Mouse (Mus musculus) MEL (cell line): ENCODE data around the gene Gm9837.

ENCODE experiments used
- CTCF ChIP-seq, 3 experiments: IDR thresholded peaks in 2 of 3; conservative IDR thresholded peaks in 1 of 3; 2 replicates each; pipeline ENCODE4 v1.5.1; 2011 to 2012; ENCODE audit warnings: low read length in 3 of 3, low read depth in 2 of 3, mild to moderate bottlenecking in 2 of 3, improper control_type of control experiment in 1 of 3, inconsistent platforms in 1 of 3, mixed read lengths in 1 of 3, moderate library complexity in 1 of 3; ENCODE audit not compliant: control insufficient read depth in 1 of 3, insufficient read depth in 1 of 3, poor library complexity in 1 of 3, severe bottlenecking in 1 of 3
- EP300 ChIP-seq, 2 experiments: IDR thresholded peaks; 2 replicates each; pipeline ENCODE4 v1.6.1; 2011; ENCODE audit warnings: improper control_type of control experiment in 2 of 2, low read length in 2 of 2, low read depth in 1 of 2, mild to moderate bottlenecking in 1 of 2
- ETS1 ChIP-seq: IDR thresholded peaks from 2 replicates; pipeline ENCODE4 v1.6.1; 2012; ENCODE audit warnings: low read depth, mild to moderate bottlenecking, inconsistent platforms, low read length, improper control_type of control experiment, moderate library complexity
- KAT2A ChIP-seq: conservative IDR thresholded peaks from 2 replicates; pipeline ENCODE4 v1.6.1; 2012; ENCODE audit warnings: low read depth, low read length, improper control_type of control experiment, inconsistent platforms
- MAX ChIP-seq: IDR thresholded peaks from 2 replicates; pipeline ENCODE4 v1.6.1; 2011; ENCODE audit warnings: low read length, improper control_type of control experiment
- POLR2A ChIP-seq, 2 experiments: IDR thresholded peaks; 2 replicates each; pipeline ENCODE4 v1.6.1; 2011 to 2012; ENCODE audit warnings: low read length in 2 of 2, mild to moderate bottlenecking in 2 of 2, control low read depth in 1 of 2, improper control_type of control experiment in 1 of 2, low read depth in 1 of 2, moderate library complexity in 1 of 2; ENCODE audit not compliant: control insufficient read depth in 1 of 2, insufficient read depth in 1 of 2, poor library complexity in 1 of 2
- POLR2AphosphoS5 ChIP-seq: IDR thresholded peaks from 2 replicates; pipeline ENCODE4 v1.6.1; 2012; ENCODE audit warnings: low read depth, borderline replicate concordance, mild to moderate bottlenecking, inconsistent platforms, low read length, moderate library complexity, mixed read lengths
- TAL1 ChIP-seq: IDR thresholded peaks from 2 replicates; pipeline ENCODE4 v1.6.1; 2012; ENCODE audit warnings: mild to moderate bottlenecking, inconsistent platforms, low read length, moderate library complexity, mixed read lengths
- UBTF ChIP-seq: IDR thresholded peaks from 2 replicates; pipeline ENCODE4 v1.6.1; 2012; ENCODE audit warnings: low read depth, mild to moderate bottlenecking, inconsistent platforms, low read length, improper control_type of control experiment, moderate library complexity, borderline replicate concordance; ENCODE audit not compliant: insufficient read depth
- ZMIZ1 ChIP-seq: IDR thresholded peaks from 2 replicates; pipeline ENCODE4 v1.6.1; 2012; ENCODE audit warnings: low read depth, mild to moderate bottlenecking, inconsistent platforms, low read length, improper control_type of control experiment, moderate library complexity

GRCm38 (mm10) chr11:53428716-53429057, 41.6 kb downstream of the Gm9837 start:
- TF ChIP-seq KAT2A (no peak), CTCF (IDR thresholded peaks at IDR 0.05 in 2 of 3, conservative IDR thresholded peaks at IDR 0.05 in 1 of 3; ENCODE audit: control insufficient read depth in 1 of 3, insufficient read depth in 1 of 3, low read depth in 2 of 3, low read length in 3 of 3, poor library complexity in 1 of 3, severe bottlenecking in 1 of 3) (no peak), ETS1 (no peak), EP300 (IDR thresholded peaks at IDR 0.05; ENCODE audit: low read depth in 1 of 2, low read length in 2 of 2) (no peak), MAX (no peak), POLR2A (IDR thresholded peaks at IDR 0.05; ENCODE audit: control insufficient read depth in 1 of 2, insufficient read depth in 1 of 2, low read depth in 1 of 2, low read length in 2 of 2, poor library complexity in 1 of 2) (peak in 1 of 2 experiments; percentile 9; a peak in 1 of 4 replicates), TAL1 (no peak), POLR2AphosphoS5 (no peak), UBTF (no peak), ZMIZ1 (no peak)
